Mouse (Mus musculus): Measurements from ENCODE around the gene Sds.

GRCm38 (mm10) chr5:120468830-120469229, 7.5 kb upstream of the Sds start:
- TF ChIP-seq CTCF (IDR thresholded peaks at IDR 0.05; ENCODE audit: control insufficient read depth, insufficient read depth, low read length) (no peak), POLR2A (IDR thresholded peaks at IDR 0.05; ENCODE audit: borderline replicate concordance, control insufficient read depth, low read depth, low read length) (no peak)
